Mouse (Mus musculus) ZHBTc4 (cell line): Measurements from ENCODE around the gene Lbh.

Source experiments
- DNase-seq: peaks from one replicate; pipeline ENCODE4 v3.0.0-alpha.2; 2011; ENCODE audit warnings: low read depth, low spot score

The Lbh gene

GRCm38 (mm10) chr17:72938871-72939568 is 20.9 kb downstream of the Lbh start:
- no peak for DNase-seq

DNA sequence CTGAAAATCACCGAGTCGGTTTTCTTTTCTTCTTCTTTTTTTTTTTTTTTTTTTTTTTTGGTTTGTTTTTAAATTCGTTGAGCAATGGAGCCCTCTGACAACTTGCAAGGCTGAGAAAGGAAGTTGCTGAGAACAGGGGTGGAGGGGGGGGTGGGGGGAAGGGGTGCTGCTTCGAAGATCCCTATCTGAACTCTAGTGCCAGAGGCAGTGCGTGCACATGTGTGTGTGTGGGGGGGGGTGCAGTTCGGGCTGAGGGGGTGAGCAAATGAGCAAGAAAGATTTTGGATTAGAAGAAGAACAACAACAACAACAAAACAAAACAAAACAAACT is 21.4 kb downstream of the Lbh start:
- no peak for DNase-seq

DNA sequence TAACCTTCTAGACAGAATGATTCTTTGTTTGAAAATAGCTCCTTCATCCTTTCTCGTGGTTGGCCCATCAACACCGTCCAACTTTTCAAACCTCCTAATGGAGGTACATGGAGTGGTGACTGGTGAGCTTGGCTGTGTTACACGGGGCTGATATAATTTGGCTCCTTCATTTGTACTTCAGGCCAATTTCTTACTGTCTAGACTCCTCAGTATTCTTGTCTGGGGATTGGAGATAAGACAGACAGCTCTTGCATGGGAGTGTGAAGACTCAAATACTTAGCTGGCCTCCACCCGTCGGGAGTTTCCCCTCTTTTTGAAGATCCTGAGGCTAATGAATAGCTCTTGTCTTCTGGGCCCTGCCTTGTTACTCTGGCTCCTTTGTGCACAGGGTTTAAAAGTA is 26.3 kb downstream of the Lbh start:
- peak; percentile 34 for DNase-seq

DNA sequence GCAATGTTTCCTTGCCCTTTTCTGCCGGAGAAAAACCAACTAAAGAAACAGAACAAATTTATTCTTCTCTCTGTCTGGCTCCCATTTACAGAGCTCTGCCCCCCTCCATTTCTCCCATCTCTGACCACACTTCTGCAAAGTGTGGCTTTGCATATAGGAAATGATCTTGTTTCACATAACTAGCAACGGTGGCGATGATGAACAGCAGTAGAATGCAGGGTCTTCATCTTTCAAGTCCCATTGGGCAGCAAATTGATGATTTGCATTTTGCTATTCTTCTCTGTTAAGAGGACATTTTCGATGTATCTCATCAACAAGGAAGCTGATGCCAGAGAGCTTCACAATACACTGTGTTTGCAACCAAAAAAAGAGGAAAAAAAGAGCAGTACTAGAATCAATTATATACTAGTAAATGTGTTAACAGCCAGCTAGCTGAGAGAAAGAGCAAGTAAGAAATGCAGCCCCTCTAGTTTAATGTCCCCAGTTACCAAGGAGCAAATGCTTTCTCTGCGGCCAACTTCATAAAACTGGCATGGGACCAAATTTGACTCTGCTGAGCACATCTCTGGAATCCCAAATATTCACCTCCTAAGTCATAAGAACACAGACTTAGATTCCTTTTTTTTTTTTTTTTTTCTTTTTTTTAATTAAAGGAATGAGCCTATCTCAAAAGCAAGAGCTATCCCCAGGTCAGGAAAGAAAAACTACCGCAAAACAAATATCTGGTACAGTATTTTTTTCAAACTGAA is 29.2 kb downstream of the Lbh start:
- no peak for DNase-seq

- no peak for DNase-seq
Measured at GRCm38 (mm10) chr17:72948119-72948518, 30.0 kb downstream of the Lbh start.

- no peak for DNase-seq
Measured at GRCm38 (mm10) chr17:72949247-72949701, 31.2 kb downstream of the Lbh start.

DNA sequence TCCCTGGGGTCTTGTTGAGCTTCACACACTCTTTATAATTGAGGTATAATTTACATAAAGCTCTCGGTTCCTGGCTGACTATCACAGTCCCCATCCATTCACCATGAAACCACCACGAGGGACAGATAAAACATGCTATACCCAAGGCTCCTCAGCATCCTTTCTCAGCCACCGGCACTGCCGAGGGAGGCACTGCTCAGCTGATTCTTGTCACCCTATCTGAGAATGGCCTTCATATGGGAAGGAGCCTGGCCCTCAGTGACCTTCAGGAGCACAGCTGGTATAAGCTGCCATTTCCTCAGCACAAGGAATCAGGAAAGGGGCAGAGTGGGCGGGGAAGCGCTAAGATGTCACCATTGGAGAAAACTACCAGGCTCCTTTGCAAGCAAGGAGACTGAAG is 33.2 kb downstream of the Lbh start:
- DNase-seq, result no peak

DNA sequence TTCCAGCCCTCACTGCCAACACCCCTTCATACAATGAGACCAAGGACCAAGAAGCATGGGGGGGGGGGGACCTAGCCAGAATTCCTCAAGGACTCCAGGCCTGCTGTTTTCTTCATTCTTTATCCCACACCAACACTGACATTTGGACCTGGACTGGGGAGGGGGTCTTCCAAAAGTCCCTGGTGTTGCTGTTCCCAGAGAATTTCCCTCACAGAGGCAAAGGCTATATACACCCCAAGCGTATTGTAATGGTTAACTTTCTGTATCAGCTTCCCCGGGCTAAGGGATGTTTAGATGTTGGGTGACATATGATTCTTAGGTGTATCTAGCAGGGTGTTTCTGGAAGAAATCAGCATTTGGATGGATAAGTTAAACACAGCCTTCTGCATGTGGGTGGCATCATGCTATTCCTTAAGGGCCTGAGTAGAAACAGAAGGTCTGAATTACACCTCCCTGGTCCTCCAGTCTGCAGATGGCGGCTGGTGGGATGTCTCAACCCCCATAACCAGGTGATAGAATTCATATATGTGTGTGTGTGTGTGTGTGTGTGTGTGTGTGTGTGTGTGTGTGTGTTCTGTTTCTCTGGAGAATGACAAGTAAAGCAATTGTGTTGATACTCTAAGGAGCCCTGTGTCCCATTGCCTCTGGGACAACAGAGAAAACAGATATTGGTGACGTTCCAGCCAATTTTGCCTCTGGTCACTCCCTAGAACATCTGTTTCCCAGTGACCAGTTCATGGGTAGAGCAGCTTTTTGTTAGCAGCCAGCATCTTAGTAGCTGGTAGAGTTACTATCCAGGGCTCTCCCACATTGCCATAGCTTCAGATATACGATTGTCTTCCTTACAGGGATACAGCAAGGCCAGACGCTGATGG is 35.9 kb downstream of the Lbh start:
- no peak for DNase-seq

- DNase-seq, result no peak
Measured at GRCm38 (mm10) chr17:72955534-72955933, 37.4 kb downstream of the Lbh start.

DNA sequence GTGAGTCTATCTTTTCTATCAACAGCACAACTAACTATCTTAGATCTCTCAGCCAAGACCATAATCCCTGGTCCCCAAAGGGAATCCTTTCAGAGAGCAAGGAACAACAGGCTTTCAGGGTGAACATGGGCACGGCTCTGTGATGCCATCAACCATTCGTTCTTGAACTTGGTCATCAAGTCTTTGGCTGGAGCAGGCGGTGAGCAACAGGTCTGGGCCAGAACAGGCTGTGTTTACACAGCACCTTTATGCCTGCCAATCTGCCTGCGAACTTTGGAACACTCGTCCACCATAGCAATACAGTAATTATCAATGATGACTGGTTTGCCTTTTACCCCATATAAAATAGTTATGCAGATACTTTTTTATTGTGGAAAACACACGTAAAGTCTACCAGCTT is 38.9 kb downstream of the Lbh start:
- DNase-seq, result no peak

DNA sequence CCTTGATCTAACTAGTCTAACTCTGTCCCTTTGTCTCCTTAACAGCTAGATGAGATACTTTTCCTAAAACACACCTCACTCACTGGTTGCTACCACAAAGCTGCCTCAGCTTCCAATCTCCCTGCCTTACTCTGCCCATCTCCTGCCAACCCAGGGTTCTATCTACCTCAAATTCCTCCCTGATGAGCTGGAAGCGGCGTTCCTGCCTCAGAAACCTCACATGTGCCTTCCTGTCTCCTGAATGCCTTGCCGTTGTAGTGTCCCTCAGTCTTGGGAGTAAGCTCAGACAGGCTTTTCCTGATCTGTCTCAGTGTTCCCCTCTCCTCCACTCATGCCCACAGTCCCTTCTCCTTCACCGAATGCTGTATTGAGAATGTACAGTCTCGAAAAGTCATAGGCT is 40.8 kb downstream of the Lbh start:
- no peak for DNase-seq

- DNase-seq, result no peak
Measured at GRCm38 (mm10) chr17:72959497-72960039, 41.5 kb downstream of the Lbh start.

DNA sequence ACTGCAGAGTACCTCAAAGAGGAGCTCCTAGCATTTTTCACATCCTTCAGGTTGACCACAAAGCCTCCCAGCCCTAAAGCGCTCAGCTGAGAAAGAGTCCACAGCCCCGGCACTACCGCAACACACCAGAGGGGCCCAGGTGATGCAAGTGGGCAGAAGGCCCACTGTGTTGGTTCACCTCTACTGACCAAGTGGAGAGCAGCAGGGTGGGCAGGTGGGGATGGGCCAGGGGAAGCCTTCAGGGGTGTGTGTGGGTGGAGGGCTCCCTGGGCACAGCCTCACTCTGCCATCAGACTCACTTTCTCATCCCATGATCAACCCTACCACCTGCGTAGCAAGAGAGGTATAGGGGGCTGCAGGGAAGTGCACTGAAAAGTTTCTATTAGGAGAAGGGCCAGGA is 42.1 kb downstream of the Lbh start:
- no peak for DNase-seq

GRCm38 (mm10) chr17:72960873-72961272 is 42.8 kb downstream of the Lbh start:
- no peak for DNase-seq

- DNase-seq, result no peak
Measured at GRCm38 (mm10) chr17:72961953-72962630, 44.0 kb downstream of the Lbh start.

- no peak for DNase-seq
Measured at GRCm38 (mm10) chr17:72965687-72966086, 47.6 kb downstream of the Lbh start.

DNA sequence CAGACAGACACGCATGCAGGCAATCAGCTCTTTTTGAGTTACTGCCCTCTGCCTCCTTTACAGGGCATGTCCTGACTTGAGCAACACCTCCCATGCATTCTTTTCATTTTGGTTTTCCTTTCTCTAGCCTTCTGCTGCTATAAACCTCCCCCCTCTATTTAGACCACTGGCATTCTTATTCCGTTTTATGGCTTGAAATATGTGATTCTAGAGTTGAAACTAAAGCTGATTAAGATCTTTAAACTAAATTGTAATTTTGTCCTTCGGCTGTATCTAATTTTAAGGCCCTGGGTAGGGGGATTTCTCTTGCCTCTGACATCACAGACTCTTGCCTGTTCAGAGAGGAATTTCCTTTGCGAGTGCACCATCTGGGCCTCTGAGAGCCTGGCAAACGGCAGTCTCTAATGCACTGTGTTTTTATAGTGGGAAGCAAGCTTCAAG is 48.0 kb downstream of the Lbh start:
- DNase-seq, result no peak

- no peak for DNase-seq
Measured at GRCm38 (mm10) chr17:72966878-72967277, 48.8 kb downstream of the Lbh start.

DNA sequence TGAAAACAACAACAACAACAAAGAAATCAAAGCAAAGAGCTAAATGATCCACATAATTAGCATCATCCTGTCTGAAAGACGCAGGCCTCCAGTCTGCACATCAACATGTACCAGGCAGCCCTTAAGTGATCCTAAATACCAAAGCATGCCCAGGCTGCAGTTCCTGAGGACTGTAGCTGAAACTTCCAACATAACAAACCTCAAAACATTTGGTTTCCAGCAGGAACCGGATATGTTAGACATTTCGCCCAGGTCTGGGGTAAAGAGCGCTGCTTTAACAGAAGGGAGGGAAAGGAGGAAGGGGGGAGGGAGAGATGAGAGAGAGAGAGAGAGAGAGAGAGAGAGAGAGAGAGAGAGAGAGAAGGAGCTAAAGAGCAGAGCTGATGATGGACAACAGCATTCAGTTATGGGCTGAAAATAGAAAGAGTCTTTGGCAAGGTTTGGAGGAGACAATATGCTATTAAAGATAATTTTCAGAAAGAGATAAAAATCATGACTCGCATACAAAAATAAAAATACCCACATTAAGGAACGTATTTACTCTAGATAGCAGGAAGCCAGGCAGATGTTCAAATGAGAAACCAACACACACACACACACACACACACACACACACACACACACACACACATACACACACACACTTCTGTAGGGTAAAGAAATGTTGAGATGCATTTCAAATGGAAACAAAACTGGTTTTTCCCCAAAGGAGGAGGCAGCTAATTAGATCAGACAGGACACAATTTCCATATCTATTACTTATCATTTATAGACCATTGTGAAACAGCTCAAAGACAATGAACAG is 49.5 kb downstream of the Lbh start:
- no peak for DNase-seq

- DNase-seq, result peak; percentile 14
Measured at GRCm38 (mm10) chr17:72968666-72969065, 50.6 kb downstream of the Lbh start.
